Mouse (Mus musculus) urinary bladder, postnatal 14 days (tissue): ENCODE measurements around the gene Timm13.

Experiments used
- DNase-seq: peaks from one replicate; pipeline ENCODE4 v3.0.0; 2021; ENCODE audit warnings: low spot score

Gene Timm13

GRCm38 (mm10) chr10:80862305-80862704, 38.5 kb downstream of the Timm13 start:
- DNase-seq: no peak

DNA sequence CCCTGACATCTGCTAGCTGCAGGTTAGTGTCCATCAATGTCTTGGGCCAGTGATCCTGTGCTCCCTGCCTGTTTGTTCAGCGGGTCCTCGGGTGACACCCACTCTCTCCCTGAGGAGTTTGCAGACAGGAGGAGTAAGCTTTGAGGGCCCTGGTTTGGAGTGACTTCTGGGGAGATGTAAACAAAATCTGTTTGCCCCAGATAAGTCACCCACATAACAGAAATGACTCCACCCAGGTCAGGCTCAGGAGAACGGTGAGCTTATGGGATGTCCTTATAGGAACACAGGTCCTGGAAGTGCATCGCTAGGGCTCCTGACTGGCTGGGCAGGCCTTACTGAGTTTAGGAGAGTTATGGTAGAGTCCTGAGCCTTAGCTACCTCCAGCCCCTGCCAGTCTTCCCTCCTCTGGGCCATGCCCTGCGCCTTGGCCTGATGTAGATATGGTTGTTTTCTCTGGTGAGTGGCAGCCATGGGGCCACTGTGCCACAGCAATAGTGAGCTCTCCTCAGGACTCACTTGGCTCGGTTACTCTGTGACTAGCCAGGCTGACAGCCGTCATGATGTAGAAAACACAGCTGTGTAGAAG, 42.3 kb downstream of the Timm13 start:
- no peak for DNase-seq

GRCm38 (mm10) chr10:80857848-80858247, 42.9 kb downstream of the Timm13 start:
- DNase-seq: no peak

DNA sequence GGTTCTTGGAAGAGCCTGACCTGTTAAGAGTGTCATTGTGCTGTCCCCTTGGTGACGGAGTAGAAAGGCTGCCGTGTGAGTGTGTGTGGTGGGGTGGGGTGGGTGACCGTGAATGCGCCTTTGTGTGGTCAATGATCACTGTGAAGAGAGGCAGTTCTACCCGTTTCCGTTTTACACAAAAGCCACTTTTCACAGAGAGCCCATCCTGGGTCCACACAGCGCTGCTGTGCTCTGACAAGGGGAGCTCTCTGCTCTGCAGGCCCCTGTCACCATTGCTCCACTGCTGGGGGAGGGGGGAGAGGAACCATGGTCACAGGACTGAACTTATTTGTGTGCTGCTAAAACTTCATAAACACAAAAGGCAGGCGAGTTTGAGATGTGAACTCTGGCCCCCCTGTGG, 43.4 kb downstream of the Timm13 start:
- DNase-seq: no peak

DNA sequence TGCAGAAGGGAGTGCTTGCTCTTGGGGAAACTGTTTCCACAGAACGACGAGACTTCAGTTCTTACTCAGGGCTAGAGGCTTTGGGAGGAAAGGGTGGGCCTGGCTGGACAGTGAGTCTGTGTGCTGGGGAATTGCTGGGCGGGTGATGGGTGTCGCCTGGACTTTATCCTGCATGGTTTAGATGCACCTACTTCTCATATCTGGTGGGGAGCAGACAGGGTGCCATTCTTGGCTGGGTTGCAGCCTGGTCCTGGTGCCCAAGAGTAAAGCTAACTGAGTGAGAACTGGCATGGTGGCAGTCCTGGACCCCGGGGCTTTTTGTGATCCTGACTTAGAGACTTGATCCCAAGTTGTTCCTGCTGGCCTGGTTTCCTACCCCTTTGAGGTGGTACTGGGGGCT, 43.9 kb downstream of the Timm13 start:
- no peak for DNase-seq

DNA sequence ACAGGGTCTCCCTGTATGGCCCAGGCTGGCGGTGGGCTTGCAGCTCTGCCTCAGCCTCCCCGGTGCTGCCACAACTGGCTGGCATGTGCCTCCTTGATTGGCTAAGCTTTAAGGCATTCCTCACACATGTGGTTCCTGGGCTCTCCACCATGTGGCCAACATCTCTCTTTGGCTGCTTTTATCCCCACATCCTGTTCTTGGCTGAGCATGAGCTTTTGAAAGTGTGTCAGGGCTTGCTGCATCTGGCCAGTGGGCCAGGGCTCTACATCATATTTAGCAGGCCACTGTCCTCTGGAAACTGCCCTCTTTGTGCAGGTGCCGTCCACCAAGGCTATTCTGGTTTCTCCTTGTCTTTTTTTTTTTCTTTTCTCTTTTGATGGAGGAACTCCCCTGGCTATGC, 44.5 kb downstream of the Timm13 start:
- DNase-seq: no peak

DNA sequence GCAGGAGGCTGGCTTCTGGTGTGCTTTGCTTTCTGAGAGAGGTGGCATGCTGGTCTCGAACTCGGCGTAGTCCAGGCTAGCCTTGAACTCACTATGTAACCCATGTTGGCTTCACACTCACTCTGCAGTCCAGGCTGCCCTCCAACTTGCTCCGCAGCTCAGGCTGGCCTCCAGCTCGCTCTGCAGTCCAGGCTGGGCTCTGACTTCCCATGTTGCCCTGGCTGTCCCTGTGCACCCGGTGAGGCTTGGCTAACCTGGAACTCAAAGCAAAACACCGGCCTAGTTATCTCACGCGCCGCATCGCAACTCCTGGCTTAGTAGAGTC, 45.1 kb downstream of the Timm13 start:
- DNase-seq: no peak

DNA sequence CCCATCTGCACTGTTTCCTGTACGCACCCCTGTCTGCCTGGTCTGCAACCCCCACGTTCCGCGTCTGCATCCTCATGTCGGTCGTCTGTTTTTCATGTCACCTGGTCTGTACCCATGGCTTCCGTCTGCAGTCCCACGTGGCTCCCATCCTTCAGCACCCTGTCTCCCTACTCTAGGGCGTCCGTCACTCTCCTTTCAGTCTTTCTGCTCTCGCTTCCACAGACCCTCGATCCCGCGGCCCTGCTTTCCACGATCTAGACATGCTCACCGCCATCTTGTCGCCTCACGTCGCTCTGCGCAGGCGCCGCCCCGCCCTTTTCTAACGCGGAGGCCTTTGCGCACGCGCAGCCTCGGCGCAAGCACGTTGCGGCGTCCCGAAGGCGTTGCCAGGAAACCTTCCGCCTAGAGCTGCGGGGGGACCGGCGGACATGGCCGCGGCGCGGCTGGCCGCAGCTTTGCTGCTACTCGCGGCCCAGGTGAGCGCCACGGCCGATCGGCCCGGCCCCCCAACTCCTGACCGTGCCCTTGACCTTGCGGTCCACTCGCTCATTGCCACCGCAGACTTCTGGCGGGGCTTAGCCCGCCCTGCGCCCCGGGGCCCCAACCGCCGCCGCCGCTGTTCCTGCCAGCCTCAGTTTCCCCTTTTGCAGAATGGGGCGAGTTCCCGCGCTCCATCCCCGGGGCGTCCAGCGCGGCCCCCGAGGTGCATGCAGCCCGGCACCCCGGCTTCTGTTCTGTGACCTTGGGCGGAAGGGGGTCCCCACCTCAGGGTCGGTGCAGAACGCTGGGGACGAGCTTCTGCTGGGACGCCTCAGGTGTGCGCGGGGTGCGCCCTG, 45.6 kb downstream of the Timm13 start, which contains the start of the genes Lsm7 and Sppl2b:
TSS of gene Lsm7 (minus strand) at position 297 of the 836 bp plus-strand sequence.
TSS of gene Sppl2b (plus strand) at position 363 of the 836 bp plus-strand sequence.
- DNase-seq: peak; percentile 97
